Mouse (Mus musculus) adrenal gland, adult (tissue): ENCODE data around the gene Hist2h2be.
A peak's percentile ranks its signal among the peaks of the same experiment; 100 is the strongest.
"Not testable (repeated sequence)": the region's sequence is repeated elsewhere in the genome, so short reads cannot be mapped to it uniquely, and the experiment has no call there.

Experiments
- DNase-seq, 2 experiments: peaks; one replicate each; pipeline ENCODE4 v3.0.0; 2022 to 2023; ENCODE audit warnings: low spot score in 1 of 2; ENCODE audit not compliant: inconsistent age in 2 of 2

Hist2h2be gene

DNA sequence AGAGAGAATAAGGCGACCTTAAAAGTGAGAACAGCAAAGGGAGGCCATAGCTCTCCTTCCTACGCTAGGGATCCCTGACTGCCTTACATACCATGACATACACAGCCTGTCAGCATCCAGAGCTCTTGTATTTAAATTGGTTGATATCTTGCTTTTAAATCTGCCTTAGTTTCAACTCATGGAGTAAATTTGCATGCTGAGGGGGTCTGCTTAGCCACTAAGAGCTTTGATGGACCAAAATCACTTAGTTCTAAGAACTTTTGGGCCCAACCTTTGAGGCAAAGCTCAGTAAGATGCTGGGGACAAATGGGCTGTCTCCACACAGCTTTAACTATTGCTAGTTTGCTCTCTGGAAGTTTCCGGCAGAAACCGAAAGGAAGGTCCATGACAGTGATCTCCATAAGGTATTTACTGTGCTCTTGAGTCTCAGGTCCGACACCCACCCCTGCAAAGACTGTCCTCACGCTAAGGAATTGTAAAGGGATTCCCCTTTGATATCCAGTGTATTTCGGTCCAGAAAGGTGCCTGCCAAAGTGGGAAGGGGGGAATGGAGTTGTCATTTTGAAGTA is 16.5 kb downstream of the Hist2h2be start:
- DNase-seq: no peak

DNA sequence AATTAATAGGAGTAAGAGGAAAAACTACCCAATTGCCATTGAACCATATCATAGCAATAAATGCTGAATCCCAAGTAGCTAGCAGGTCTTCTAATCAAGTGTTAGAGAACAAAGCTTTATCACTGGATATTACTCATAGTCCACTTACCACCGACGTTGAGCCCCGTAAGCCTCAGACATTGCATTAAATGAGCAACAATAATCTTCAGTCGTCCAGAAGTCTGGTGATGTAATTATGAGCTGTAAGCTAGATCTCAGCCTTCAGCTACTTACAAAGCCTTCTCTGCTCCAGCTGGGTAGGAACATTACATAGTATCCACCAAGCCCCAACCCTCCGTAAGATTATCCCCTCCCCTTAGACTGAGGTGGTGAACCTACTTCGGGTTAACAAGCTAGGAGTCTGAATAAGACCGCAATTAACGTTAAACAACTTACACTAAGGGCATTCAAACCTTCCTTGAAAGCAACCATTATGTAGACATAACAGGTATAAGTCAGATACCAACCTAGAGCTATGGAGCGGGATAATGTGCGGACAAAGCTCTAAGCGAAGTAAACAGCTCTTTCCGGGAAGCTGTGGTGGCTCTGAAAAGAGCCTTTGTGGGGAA is 17.1 kb downstream of the Hist2h2be start:
- peak in 1 of 2 experiments; percentile 72 for DNase-seq

DNA sequence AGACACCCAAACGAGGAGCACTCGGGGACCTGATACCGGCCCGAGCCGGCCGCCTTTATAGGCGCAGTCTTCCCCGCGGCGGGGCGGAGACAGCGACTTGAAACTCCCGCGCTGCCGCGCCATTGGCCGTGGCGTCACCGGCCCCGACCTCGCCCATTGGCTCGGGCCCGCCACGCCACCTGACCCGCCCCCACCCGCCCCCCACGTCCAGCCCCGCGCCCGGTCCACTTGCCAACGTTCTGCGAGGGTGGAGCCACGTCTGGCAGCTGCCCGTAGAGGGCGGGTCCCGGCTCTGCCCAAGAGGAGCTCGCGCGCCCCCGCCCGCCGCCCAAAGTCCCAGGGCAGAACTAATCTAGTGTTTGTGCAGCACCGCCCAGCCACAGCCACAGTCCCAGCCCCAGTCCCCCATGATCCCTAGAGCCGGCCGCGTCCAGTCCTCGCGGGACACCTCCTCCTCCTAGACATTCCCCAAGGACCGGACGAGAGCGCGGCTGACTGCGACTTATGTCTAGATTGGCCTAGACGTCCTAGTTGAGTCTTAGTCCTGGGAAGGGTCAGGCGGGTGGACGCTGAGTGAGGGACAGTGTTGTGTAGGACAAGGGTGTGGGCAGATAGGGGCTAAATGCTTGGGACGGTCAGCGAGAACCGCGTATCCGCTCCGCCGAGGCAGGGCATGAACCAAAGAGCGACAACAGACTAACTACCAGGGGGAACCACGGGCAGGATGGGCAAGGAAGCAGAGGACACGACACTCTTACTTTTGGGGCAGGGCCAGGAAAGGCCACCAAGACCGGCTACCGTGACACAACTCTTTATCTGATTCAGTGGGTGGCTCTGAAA is 18.3 kb downstream of the Hist2h2be start, which contains the start of gene Hist2h3c2:
TSS of gene Hist2h3c2 (minus strand) at position 174 of the 840 bp plus-strand sequence.
- DNase-seq: peak; percentile 63 to 83

DNA sequence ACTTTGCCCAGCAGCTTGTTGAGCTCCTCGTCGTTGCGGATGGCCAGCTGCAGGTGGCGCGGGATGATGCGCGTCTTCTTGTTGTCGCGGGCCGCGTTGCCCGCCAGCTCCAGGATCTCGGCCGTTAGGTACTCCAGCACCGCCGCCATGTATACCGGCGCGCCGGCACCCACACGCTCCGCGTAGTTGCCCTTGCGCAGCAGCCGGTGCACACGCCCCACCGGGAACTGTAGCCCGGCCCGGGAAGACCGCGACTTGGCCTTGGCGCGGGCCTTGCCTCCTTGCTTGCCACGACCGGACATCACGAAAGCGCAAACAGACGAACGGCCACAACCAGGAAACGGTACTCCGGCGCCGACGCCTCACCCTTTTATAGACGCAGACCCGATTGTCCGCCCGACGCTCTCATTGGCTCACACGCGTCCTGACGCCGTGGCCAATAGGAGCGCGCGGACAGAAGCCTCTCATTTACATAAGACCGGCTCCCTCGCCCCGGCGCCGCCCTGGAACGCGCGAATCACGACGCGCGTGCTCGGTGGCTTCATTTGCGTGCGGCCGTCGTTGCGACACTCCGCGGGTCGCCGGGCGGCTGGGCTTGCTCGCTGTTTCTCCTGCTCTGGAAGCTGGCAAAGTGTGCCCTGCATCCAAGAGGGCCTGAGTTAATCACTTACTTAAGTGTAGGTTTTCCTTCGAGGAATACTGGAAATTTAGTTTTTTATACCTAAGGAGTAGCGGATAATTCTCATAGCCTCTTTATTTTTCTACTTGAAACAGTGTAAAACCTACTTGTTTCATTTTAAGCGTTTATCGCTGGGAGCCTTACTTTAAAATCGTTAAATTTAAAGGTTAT is 19.3 kb downstream of the Hist2h2be start, which contains the start of gene Hist2h2aa2:
TSS of gene Hist2h2aa2 (minus strand) at position 328 of the 850 bp plus-strand sequence.
- DNase-seq: peak; percentile 98 to 100

DNA sequence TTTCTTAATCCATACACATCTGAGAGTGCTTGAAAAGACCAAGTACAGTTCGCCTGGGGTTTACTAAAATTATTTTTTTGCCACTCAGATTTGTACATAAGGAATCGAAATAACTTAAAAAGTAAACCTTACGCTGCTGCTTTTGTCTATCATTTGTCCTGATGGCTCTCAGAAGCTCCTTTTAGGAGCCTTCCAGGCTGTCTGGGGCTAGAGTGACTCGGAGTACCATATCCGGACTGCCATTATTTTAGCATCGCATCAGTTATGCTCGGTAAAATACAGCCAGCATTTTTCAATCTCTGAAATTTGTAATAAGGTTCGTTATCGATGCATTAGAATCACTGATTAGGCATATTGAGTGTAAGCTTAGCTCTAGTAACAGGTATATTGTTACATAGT is 19.9 kb downstream of the Hist2h2be start:
- no peak for DNase-seq

DNA sequence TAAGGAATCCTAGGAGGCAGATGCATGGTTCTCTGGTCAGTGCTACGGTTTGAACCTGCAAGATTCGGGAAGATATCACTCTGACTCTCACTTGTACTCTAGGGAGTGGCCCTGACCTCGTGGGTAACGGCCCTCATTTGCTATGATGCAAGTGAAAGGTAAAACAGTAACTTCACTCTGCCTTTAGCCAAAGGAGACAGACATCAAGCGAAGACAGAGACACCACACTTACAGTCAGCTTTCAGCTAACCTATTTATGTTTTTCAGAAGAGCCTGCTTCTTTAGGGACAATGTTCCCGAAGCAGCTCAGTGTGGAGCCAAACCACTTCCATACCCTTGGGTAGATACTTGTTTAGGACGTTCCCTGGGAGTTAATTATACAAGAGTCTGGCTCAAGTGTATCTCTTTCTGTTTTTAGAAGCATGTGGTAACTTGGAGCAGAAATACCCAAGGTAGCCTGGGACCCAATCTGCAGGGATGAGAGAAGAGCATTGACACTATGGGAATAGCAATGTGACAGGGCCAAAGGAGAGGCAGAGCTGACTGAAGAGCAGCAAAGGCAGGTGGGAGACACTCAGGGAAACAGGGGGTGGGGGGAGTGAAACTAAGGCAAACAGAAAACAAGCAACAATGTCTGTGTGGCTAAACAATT is 23.1 kb downstream of the Hist2h2be start:
- peak in 1 of 2 experiments; percentile 72 for DNase-seq

DNA sequence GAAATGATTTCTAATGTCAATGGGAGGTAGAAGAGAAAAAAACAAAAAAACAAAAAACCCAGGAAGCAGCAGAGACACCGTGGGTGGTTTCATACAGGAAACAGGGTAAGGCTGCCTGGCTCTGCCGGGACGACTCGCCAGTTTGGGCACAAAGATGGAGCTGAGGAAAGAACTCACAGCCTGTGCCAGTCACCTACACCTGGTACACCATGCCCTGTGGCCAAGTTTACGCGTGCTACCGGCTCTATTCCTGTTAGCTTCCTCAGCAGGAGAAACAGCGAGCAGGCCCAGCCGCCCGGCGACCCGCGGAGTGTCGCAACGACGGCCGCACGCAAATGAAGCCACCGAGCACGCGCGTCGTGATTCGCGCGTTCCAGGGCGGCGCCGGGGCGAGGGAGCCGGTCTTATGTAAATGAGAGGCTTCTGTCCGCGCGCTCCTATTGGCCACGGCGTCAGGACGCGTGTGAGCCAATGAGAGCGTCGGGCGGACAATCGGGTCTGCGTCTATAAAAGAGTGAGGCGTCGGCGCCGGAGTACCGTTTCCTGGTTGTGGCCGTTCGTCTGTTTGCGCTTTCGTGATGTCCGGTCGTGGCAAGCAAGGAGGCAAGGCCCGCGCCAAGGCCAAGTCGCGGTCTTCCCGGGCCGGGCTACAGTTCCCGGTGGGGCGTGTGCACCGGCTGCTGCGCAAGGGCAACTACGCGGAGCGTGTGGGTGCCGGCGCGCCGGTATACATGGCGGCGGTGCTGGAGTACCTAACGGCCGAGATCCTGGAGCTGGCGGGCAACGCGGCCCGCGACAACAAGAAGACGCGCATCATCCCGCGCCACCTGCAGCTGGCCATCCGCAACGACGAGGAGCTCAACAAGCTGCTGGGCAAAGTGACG is 24.3 kb downstream of the Hist2h2be start, which contains the start of gene Hist2h2aa1:
TSS of gene Hist2h2aa1 (plus strand) at position 495 of the 884 bp plus-strand sequence.
- peak; percentile 92 to 97 for DNase-seq

DNA sequence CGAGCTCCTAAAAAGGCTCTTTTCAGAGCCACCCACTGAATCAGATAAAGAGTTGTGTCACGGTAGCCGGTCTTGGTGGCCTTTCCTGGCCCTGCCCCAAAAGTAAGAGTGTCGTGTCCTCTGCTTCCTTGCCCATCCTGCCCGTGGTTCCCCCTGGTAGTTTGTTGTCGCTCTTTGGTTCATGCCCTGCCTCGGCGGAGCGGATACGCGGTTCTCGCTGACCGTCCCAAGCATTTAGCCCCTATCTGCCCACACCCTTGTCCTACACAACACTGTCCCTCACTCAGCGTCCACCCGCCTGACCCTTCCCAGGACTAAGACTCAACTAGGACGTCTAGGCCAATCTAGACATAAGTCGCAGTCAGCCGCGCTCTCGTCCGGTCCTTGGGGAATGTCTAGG is 25.1 kb downstream of the Hist2h2be start:
- DNase-seq: peak in 1 of 2 experiments; percentile 39

DNA sequence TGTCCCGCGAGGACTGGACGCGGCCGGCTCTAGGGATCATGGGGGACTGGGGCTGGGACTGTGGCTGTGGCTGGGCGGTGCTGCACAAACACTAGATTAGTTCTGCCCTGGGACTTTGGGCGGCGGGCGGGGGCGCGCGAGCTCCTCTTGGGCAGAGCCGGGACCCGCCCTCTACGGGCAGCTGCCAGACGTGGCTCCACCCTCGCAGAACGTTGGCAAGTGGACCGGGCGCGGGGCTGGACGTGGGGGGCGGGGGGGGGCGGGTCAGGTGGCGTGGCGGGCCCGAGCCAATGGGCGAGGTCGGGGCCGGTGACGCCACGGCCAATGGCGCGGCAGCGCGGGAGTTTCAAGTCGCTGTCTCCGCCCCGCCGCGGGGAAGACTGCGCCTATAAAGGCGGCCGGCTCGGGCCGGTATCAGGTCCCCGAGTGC is 25.5 kb downstream of the Hist2h2be start, which contains the start of gene Hist2h3c1:
TSS of gene Hist2h3c1 (plus strand) at position 259 of the 430 bp plus-strand sequence.
- DNase-seq: not testable (repeated sequence)

DNA sequence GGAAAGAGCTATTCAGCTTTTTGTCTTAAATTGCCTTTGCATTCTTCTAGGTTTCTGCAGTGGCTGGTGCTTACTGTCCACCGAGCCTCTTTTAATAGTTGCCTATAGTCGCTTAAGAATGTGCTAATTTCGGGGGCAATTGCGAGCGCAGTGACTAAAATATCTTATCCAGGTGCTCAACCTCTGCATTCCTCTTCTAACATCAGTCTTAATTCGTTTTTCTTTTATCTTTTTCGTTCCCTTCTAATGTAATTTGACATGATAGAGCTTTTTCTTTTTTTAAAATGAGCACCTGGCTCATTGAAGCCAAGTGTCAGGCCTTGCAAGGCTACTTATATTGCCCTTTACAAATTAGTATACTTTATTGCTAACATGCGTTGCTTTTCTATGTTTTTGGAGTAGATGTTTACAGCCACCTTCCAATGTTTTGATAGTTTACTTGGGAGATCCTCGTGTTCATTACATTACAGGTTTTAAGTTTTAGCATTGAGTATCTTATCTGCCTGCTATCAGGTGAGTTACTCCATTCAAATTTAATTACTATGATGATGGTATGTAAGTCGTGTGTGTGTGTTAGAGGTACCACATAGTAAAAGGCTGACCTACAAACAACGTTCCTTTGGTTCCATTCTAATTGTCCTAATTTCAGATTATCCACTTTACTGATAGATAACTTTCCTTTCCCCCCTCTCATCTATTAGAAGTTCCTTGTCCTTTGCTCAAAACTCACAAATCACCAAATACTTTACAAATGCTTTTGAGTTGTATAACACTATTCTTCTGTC is 26.6 kb downstream of the Hist2h2be start:
- DNase-seq: peak in 1 of 2 experiments; percentile 45

DNA sequence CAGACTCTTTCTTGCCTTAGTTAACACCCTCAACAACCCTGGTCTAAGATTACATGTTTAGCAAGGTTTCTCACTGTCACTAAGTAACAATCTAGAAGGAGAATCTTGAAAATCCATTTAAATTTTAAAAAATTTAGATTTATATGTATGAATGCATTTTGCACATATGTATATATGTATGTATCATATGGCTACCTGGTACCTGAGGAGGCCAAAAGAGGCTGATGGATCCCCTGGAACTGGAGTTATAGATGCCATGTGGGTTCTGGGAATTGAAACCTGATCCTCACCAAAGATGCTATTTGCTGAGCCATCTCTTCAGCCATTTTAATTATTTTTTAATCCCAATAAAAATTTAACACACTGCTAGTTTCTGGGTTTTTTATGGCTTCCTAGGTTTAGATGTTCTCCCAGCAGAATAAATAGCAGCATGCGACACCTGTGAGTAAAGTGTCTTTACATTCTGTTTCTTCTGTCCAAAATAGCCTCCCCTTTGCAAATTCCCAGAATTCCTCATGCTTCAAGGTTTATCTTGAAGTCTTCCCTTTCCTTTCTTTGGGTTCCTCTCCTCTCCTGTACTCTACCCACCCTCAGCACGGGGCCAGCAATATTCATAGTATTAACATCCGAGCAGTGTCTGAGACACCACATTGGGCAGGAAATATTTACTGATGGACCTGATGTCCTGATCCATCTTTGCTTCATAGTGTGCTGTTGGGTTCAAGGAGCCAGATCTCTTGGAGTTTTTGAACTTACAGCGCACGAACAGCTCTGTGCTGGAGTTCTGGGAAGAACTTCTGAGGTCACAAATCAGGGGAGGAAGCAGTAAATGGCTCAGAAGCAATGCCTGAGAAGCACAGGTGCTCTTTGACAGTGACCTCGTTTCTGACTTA is 27.5 kb downstream of the Hist2h2be start:
- no peak for DNase-seq

DNA sequence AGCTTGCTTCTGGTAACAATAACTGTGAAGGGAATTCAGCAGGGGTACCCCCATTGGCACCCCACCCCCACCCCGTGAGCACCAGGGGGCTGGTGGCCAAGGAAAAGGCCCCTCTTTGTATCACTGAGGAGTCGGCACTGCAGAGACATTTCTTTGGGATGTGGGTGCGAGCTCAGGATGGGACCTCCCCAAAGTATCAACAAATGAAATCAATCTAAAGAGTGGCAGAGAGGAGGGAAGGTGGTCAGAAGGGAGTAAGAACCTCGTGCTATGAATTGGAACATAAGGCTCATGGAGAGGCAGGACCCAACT is 28.1 kb downstream of the Hist2h2be start:
- DNase-seq: no peak

DNA sequence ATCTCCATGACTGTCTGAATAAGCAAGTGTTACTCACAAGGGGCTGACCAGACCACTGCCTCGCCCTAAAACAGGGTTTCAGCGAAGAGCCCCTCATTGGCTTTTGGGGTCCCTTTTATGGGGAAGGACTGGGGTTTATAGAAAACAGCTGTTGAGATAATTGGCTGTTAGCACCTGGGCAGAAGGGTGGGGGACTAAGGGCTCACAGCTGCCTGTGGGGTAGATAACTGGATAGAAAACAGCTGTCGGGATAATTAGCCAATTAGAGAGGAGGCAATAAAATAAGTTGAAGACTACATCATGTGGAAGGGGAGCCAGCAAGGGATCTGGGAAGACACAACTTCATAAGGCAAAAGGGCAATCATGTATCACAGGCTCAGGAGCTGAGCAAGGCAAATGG is 30.0 kb downstream of the Hist2h2be start:
- no peak for DNase-seq

DNA sequence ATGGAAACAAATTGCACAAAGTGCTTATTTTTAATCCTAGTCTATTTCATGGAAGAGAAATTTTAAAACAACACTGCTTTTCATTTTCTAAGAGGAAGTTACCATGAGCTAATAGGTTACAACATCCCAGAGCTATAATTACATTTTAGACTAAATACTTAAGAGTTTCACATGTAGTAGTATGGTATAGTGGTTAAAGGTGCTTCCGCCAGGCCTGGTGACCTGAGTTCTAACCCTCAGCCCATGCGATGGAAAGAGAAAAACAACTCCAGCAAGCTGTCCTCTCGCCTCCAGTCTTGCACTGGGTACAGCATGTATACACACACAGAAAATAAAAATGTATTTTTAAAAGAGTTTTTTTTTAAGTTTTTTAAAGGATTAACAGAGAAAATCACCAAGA is 30.9 kb downstream of the Hist2h2be start:
- no peak for DNase-seq

DNA sequence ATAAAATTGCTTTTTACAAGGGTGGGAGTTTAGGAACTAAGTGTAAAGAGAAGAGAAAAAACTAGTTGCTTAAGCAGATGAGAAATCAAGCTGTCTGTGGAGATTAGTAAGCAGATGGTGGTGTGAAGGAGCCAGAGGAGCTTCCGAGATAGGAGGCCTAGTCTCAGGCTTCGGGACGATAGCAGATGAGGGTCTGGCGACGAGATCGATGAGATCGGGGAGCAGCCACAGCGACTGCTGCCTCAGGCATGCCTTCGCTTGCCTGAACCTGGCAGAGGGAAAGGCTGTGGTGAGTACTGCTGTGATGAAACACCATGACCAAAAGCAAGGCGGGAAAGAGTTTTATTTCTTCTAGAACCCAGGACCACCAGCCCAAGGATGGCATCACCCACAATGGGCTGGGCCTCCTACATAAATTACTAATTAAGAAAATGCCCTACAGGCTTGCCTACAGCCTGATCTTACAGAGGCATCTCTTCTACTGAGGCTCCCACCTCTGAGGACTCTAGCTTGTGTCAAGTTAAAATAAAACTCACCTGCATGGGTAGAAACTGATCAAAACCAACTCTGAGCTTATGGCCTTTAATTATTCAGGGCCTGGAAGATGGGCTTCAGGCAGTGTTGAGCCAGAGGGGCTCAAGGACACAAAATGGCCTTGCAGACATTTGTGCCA is 33.9 kb downstream of the Hist2h2be start:
- no peak for DNase-seq

DNA sequence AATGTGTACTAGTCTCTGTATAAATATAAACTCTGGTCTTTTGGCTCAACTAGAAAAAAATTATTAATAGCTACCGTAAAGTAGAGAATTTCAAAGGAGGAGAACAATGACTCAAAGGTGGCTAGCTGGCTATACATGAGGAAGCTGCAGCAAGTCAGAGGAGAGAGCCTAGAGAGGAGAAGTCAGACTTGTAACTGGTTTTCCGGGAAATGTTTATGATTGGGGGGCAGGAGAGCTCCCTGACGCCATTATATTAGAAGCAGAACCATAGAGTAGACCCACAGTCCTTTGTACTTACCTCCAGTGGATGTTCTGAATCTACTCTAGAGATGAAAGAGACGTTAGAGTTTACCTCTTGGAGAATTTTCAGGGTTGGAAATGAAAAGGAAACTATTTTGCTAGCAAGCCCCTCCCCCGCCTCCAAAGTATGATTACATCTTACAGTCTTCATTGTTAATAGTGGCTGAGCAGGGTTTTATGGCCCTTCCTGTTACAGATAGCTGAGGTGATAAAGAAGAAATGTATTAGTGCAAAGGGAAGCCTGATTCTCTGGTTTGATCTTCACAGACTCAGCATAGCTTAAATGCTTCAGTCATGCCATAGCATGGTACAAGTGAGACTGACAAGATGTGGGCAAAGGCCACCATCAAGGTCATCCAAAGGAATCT is 35.1 kb downstream of the Hist2h2be start:
- DNase-seq: no peak
